Comparison of ENCODE assay signal across 10 mouse cellular contexts in genomic region chr5:17576069-17576468, GRCm38 (mm10). TPM values are rescaled to one million over a fixed set of nuclear protein-coding genes. Genes with fewer than 3 reads are reported as not detected.
A peak's percentile ranks its signal among the peaks of the same experiment; 100 is the strongest.
DNase-seq lines count a peak whose midpoint lies in the region; ATAC-seq and TF ChIP-seq lines count a peak whose summit lies in the region.
"Had no signal": no experiment of that assay in that cellular context is flagged by ENCODE, and none has a peak within 500 bp of the region (broad histone marks: within the 10 kb centered on the region; RNA-seq: fewer than 3 reads in every experiment).

No protein-coding gene starts in this region.

- TF ChIP-seq EP300 in liver, postnatal 0 days (IDR thresholded peaks at IDR 0.05; ENCODE audit: low read depth), result no peak

- H3K27me3 ChIP-seq in midbrain, embryonic 15.5 days (replicated peaks), result no peaks in the 10 kb centered on the region
- peaks cover 13% of the 10 kb centered on the region; the same call in 1 of the 2 replicates for H3K27me3 ChIP-seq in midbrain, embryonic 10.5 days (ENCODE audit: low read depth, poor library complexity, severe bottlenecking)
- H3K27me3 ChIP-seq in limb, embryonic 13.5 days, result no peaks in the 10 kb centered on the region
- H3K27me3 ChIP-seq in stomach, embryonic 16.5 days (ENCODE audit: control insufficient read depth, insufficient read depth, low read length), result no peaks in the 10 kb centered on the region
- peaks cover 16% of the 10 kb centered on the region for H3K27me3 ChIP-seq in liver, postnatal 0 days (ENCODE audit: insufficient read depth, low read length)
- H3K27me3 ChIP-seq in liver, embryonic 11.5 days (replicated peaks; ENCODE audit: control insufficient read depth, insufficient read depth, low read length), result peaks cover 19% of the 10 kb centered on the region

- DNase-seq in gastrocnemius, adult 2 months, result peak; percentile 22
- DNase-seq in gastrocnemius, adult 8-10 months (ENCODE audit: low spot score in 2 of 2), result no peak
- DNase-seq in midbrain, embryonic 10.5 days (ENCODE audit: low spot score), result no peak
- DNase-seq in liver, postnatal 0 days, result no peak
- no peak for DNase-seq in liver, embryonic 11.5 days (ENCODE audit: low spot score)
- DNase-seq: heart, postnatal 36 days had no signal

- peak overlapping the region; percentile 9; the same call in 1 of the 2 replicates for H3K4me2 ChIP-seq in midbrain, embryonic 15.5 days
- H3K4me2 ChIP-seq in limb, embryonic 13.5 days (replicated peaks), result peak overlapping the region; percentile 75
- H3K4me2 ChIP-seq in stomach, embryonic 16.5 days (ENCODE audit: low read depth, low read length), result peak overlapping the region; percentile 57
- no peak overlapping the region for H3K4me2 ChIP-seq in liver, postnatal 0 days (ENCODE audit: low read depth, low read length)
- no peak overlapping the region for H3K4me2 ChIP-seq in liver, embryonic 11.5 days
- H3K4me2 ChIP-seq: liver, embryonic 15.5 days had no signal

- intact Hi-C loops in gastrocnemius, adult 2 months (cut with DNase I), result loop anchor here (5.0 kb wide), 1 partner anchor 111 kb away; no protein-coding TSS in a partner anchor

- H3K36me3 ChIP-seq in midbrain, embryonic 15.5 days (replicated peaks), result no peaks in the 10 kb centered on the region
- no peaks in the 10 kb centered on the region for H3K36me3 ChIP-seq in midbrain, embryonic 10.5 days
- no peaks in the 10 kb centered on the region for H3K36me3 ChIP-seq in limb, embryonic 13.5 days
- no peaks in the 10 kb centered on the region for H3K36me3 ChIP-seq in stomach, embryonic 16.5 days (ENCODE audit: control insufficient read depth, insufficient read depth, low read length)
- no peaks in the 10 kb centered on the region for H3K36me3 ChIP-seq in liver, postnatal 0 days (replicated peaks; ENCODE audit: insufficient read depth, low read length)
- no peaks in the 10 kb centered on the region for H3K36me3 ChIP-seq in liver, embryonic 11.5 days (ENCODE audit: control insufficient read depth, insufficient read depth, low read length)
- H3K36me3 ChIP-seq: liver, embryonic 15.5 days had no signal

- peak overlapping the region; percentile 94 for H3K27ac ChIP-seq in gastrocnemius, adult 2 months
- no peak overlapping the region for H3K27ac ChIP-seq in midbrain, embryonic 15.5 days
- H3K27ac ChIP-seq in midbrain, embryonic 10.5 days (replicated peaks), result no peak overlapping the region
- H3K27ac ChIP-seq in limb, embryonic 13.5 days, result no peak overlapping the region
- H3K27ac ChIP-seq in stomach, embryonic 16.5 days (ENCODE audit: low read length), result no peak overlapping the region
- H3K27ac ChIP-seq in liver, postnatal 0 days (ENCODE audit: low read depth), result no peak overlapping the region
- H3K27ac ChIP-seq in liver, embryonic 11.5 days (ENCODE audit: low read depth, low read length), result no peak overlapping the region
- H3K27ac ChIP-seq: liver, embryonic 15.5 days had no signal

- H3K4me1 ChIP-seq in midbrain, embryonic 15.5 days, result peaks cover 15% of the 10 kb centered on the region
- peaks cover 7% of the 10 kb centered on the region; the same call in 1 of the 2 replicates for H3K4me1 ChIP-seq in midbrain, embryonic 10.5 days
- peaks cover 4% of the 10 kb centered on the region; the same call in 1 of the 2 replicates for H3K4me1 ChIP-seq in limb, embryonic 13.5 days
- H3K4me1 ChIP-seq in stomach, embryonic 16.5 days (ENCODE audit: control insufficient read depth, insufficient read depth, low read length), result peaks cover 2% of the 10 kb centered on the region; the same call in 1 of the 2 replicates
- H3K4me1 ChIP-seq in liver, postnatal 0 days (ENCODE audit: insufficient read depth), result no peaks in the 10 kb centered on the region
- no peaks in the 10 kb centered on the region for H3K4me1 ChIP-seq in liver, embryonic 11.5 days (replicated peaks; ENCODE audit: control insufficient read depth, insufficient read depth, low read length)
- H3K4me1 ChIP-seq: liver, embryonic 15.5 days had no signal

- WGBS in midbrain, embryonic 15.5 days, result 56% methylated on average over 2 of the region's 2 CpGs
- WGBS in midbrain, embryonic 10.5 days, result 67% methylated on average over 2 of the region's 2 CpGs
- 47% methylated on average over 2 of the region's 2 CpGs for WGBS in limb, embryonic 13.5 days
- WGBS in stomach, embryonic 16.5 days, result 40% methylated on average over 2 of the region's 2 CpGs
- 52% methylated on average over 2 of the region's 2 CpGs for WGBS in liver, postnatal 0 days (ENCODE audit: insufficient replicate concordance)
- 63% methylated on average over 2 of the region's 2 CpGs for WGBS in liver, embryonic 11.5 days

- no peak for ATAC-seq in midbrain, embryonic 15.5 days (replicated peaks)
- ATAC-seq in limb, embryonic 13.5 days (ENCODE audit: low FRiP score, low read depth), result no peak
- ATAC-seq in stomach, embryonic 16.5 days (ENCODE audit: insufficient read depth, low FRiP score), result no peak
- ATAC-seq in liver, postnatal 0 days, result no peak
- no peak for ATAC-seq in liver, embryonic 11.5 days (replicated peaks; ENCODE audit: low FRiP score)

- peak overlapping the region; percentile 88 for H3K4me3 ChIP-seq in gastrocnemius, adult 2 months
- H3K4me3 ChIP-seq in midbrain, embryonic 15.5 days, result no peak overlapping the region; the same call in 1 of the 2 replicates
- H3K4me3 ChIP-seq in midbrain, embryonic 10.5 days, result no peak overlapping the region
- H3K4me3 ChIP-seq in limb, embryonic 13.5 days, result peak overlapping the region; percentile 58
- peak overlapping the region; percentile 71 for H3K4me3 ChIP-seq in stomach, embryonic 16.5 days (replicated peaks; ENCODE audit: low read length)
- H3K4me3 ChIP-seq in liver, postnatal 0 days (ENCODE audit: low read depth, low read length), result no peak overlapping the region
- no peak overlapping the region for H3K4me3 ChIP-seq in liver, embryonic 11.5 days (ENCODE audit: low read depth, low read length)
- H3K4me3 ChIP-seq: liver, embryonic 15.5 days had no signal

- H3K9me3 ChIP-seq in midbrain, embryonic 15.5 days, result no peaks in the 10 kb centered on the region
- H3K9me3 ChIP-seq in midbrain, embryonic 10.5 days (replicated peaks), result no peaks in the 10 kb centered on the region
- no peaks in the 10 kb centered on the region for H3K9me3 ChIP-seq in limb, embryonic 13.5 days
- no peaks in the 10 kb centered on the region for H3K9me3 ChIP-seq in stomach, embryonic 16.5 days (replicated peaks; ENCODE audit: control insufficient read depth, low read length)
- no peaks in the 10 kb centered on the region for H3K9me3 ChIP-seq in liver, postnatal 0 days (ENCODE audit: low read length)
- no peaks in the 10 kb centered on the region for H3K9me3 ChIP-seq in liver, embryonic 11.5 days (ENCODE audit: control insufficient read depth, low read length)
- H3K9me3 ChIP-seq: liver, embryonic 15.5 days had no signal

- TF ChIP-seq CTCF in gastrocnemius, adult 2 months (IDR thresholded peaks at IDR 0.05), result no peak
- no peak for TF ChIP-seq CTCF in liver, postnatal 0 days (IDR thresholded peaks at IDR 0.05; ENCODE audit: low read depth)

- no peak overlapping the region for H3K9ac ChIP-seq in midbrain, embryonic 15.5 days
- 0 out of 2 replicates have a peak overlapping the region, but pooled peaks have one; percentile 31 for H3K9ac ChIP-seq in limb, embryonic 13.5 days
- H3K9ac ChIP-seq in stomach, embryonic 16.5 days (ENCODE audit: low read length), result no peak overlapping the region
- H3K9ac ChIP-seq in liver, postnatal 0 days (replicated peaks), result no peak overlapping the region
- H3K9ac ChIP-seq in liver, embryonic 11.5 days (ENCODE audit: low read depth, low read length), result no peak overlapping the region
- H3K9ac ChIP-seq: liver, embryonic 15.5 days had no signal

RNA-seq across cellular contexts. Expression of gene Sema3c, which starts 2.0 kb away (rescaled TPM):
- total RNA-seq in gastrocnemius, adult 2 months (2021), result 10 to 100 TPM; 48.1 to 59.1 TPM
- total RNA-seq in gastrocnemius, adult 8-10 months (2022), result 10 to 100 TPM; 47.8 to 59.3 (median 49.8) TPM
- 11.1 and 13.7 TPM in 2 replicates for polyA plus RNA-seq in midbrain, embryonic 15.5 days (2015; fragmentation: Nextera tagmentation; extraction: Ambion mirVana)
- 10.7 and 16.1 TPM in 2 replicates for polyA plus RNA-seq in midbrain, embryonic 10.5 days (2016; fragmentation: Nextera tagmentation; extraction: Ambion mirVana)
- polyA plus RNA-seq in limb, embryonic 13.5 days (2015; fragmentation: Nextera tagmentation; extraction: Ambion mirVana), result 53.4 and 59.3 TPM in 2 replicates
- polyA plus RNA-seq in stomach, embryonic 16.5 days (2015; fragmentation: Nextera tagmentation; extraction: Ambion mirVana), result 70.3 and 75.0 TPM in 2 replicates
- polyA plus RNA-seq in liver, postnatal 0 days (2015; fragmentation: Nextera tagmentation; extraction: Ambion mirVana), result 0.53 and 0.84 TPM in 2 replicates
- polyA plus RNA-seq in liver, embryonic 11.5 days (2014; fragmentation: Nextera tagmentation; extraction: Ambion mirVana), result 4.4 and 5.2 TPM in 2 replicates

Comparison
In these comparisons a context has a peak if more than half of its experiments do, and no peak if none do; other contexts are left out.
1. H3K4me3 ChIP-seq: peak in gastrocnemius, adult 2 months (single experiment), limb, embryonic 13.5 days (single experiment) and stomach, embryonic 16.5 days (single experiment); none in midbrain, embryonic 15.5 days (single experiment), midbrain, embryonic 10.5 days (single experiment), liver, postnatal 0 days (single experiment) and liver, embryonic 11.5 days (single experiment).
2. H3K4me2 ChIP-seq: peak in midbrain, embryonic 15.5 days (single experiment), limb, embryonic 13.5 days (single experiment) and stomach, embryonic 16.5 days (single experiment); none in liver, postnatal 0 days (single experiment) and liver, embryonic 11.5 days (single experiment).